Mouse (Mus musculus): ENCODE measurements around the gene Pilrb2. TPM values are rescaled to one million over a fixed set of nuclear protein-coding genes. Genes with fewer than 3 reads are reported as not detected.
"Not testable (repeated sequence)": the region's sequence is repeated elsewhere in the genome, so short reads cannot be mapped to it uniquely, and the experiment has no call there.

The Pilrb2 gene
- total RNA-seq (2017): 0.05 and 1.7 TPM in 2 replicates

DNA sequence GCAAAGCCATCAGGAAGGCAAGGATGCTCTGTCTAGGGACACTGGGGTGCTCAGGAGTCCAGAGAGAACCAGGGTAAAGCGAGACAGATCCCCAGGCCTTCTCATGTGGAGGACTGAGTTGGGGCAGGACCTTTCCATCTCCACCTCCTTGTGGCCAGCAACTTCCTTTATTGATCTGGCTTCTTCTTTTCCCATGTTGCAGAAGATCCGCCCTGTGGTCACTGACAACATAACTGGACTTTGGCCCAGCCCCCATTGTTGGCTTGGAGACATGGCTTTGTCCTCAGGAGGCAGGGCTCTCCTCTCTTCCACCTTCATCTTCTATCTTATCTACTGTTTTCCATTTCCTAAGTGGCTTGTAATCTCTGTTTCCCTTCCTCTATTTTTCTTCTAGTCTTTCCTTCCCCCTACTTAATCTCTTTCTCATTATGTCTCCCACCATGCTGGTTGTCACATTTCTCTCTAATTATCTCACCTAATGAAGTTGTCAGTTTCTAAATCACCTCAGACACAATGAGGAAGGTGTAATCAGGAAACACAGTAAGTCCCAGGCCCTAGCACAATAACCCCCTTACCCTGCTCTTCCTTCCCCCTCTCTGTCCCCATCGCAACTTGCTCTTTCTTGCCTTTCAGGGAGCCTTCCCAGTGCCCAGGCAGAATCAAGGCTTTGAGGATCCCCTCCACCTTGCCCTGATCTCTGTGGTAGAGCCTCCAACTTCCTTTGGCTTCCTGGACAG, at the start of gene Pilrb2:
TSS of gene Pilrb2 (minus strand) at position 172 of the 737 bp plus-strand sequence.
- ATAC-seq (replicated peaks; ENCODE audit: low read depth, poor library complexity, severe bottlenecking): peak; percentile 71

DNA sequence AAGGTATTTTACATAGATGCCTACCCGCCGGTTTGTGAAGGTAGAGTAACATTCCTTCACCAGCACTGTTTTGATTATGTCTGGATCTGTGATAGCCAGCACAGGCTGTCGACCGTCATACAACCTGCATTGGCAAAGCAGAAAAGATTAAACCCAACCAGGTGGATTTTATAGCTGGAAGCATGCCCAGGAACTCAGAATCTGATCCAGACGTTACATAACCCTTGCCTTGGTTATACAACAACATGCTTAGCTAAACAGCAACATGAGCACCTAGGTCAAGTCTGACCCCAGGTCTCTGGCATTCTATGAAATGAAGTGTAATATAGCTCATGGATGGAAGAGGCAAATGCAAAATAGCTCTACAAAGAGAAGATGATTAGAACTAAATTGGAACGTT, 43.9 kb upstream of the Pilrb2 start:
- no peak for ATAC-seq (replicated peaks; ENCODE audit: low read depth, poor library complexity, severe bottlenecking)

DNA sequence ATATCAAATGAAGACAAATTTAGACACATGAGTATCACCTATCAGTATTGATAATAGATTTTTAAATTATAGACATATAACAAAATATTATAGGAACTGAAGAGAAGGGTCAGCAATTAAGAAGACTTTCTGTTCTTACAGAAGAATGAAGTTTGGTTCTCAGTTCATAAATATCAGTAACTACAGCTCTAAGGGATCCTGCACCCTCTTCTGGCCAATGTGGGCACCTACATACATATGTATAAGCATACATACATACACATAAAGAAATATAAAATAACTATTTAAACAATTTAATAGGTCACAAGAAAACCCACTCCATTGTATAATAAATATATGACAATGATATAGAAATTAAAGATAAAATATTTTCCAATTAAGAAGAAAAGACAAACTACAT, 42.9 kb upstream of the Pilrb2 start:
- no peak for ATAC-seq (replicated peaks; ENCODE audit: low read depth, poor library complexity, severe bottlenecking)

DNA sequence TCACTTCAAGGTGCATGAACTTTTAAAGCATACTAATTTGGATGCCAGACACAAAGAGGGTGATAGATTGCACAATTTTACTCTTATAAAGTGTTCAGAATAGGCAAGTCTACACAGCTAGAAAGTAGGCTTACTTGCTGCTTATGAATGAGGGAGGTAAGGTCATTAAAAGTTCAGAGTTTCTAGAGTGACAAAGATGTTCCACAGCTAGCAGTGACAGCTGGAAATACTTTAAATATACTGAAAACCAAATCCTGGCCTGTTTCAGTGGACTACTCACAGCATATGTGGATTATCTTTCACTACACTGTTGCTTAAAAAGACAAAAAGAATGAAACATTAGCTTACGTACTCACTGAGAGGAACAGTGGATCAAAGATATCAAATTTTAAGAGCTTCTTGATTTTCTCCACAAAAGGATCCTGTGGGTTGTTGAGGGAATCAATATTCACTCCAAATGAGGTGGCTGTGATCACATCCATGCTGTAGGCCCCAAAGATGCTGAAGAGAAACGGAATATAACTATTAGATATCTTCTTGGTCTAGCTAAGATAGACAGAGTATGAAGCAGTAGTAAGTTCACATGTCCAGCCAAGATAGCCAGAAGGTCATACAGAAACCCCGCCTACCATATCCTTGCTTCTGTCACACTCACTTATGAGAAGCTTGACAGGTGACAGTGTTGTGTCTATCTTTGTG, 38.1 kb upstream of the Pilrb2 start:
- no peak for ATAC-seq (replicated peaks; ENCODE audit: low read depth, poor library complexity, severe bottlenecking)

DNA sequence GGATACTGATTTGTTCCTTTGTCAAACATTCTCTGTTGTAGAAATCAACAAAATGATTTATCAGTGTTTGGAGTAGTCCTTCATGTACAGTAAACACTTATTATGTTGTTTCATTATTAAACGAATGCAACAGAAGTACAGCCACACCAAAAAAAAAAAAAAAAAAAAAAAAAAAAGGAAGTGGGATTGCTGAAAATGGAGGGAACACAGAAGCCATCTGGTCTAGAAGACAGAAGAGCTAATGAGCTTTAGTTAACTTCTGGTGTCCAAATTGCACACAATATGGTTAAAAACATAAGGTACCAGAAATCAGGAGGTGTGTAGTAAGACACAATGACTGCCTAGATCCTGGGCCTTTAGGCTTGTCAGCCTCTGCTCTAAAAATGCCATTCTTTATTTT, 26.2 kb upstream of the Pilrb2 start:
- ATAC-seq (replicated peaks; ENCODE audit: low read depth, poor library complexity, severe bottlenecking): no peak

DNA sequence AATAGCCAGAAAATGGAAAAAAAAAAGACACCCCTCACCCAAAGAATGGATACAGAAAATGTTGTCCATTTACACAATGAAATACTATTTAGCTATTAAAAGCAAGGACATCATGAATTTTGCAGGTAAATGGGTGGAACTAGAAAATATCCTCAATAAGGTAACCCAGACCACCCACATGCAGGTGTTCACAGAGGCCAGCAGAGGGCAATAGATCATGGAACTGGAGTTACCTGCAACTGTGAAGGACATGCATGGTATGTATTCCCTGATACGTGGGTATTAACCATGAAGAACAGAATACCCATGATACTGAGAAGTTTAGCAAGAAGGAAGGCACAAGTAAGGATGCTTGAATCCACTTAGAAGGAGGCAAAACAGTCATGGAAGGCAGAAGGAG, 21.3 kb upstream of the Pilrb2 start:
- no peak for ATAC-seq (replicated peaks; ENCODE audit: low read depth, poor library complexity, severe bottlenecking)

DNA sequence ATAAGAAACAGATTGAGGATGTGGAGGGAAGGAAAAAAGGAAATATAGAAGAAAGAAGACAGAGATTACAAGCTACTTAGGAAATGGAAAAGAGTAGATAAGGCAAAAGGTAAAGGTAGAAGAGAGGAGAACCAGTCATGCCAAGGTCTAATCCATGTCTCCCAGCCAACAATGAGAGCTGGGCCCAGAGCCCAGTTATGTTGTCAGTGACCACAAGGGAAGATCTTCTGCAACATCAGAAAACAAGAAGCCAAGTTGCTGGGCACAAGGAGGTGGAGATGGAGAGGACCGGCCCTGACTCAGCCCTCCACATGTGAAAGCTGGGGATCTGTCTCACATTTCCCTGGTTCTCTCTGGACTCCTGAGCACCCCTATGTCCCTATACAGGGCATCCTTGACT, 16.1 kb upstream of the Pilrb2 start:
- ATAC-seq (replicated peaks; ENCODE audit: low read depth, poor library complexity, severe bottlenecking): no peak

DNA sequence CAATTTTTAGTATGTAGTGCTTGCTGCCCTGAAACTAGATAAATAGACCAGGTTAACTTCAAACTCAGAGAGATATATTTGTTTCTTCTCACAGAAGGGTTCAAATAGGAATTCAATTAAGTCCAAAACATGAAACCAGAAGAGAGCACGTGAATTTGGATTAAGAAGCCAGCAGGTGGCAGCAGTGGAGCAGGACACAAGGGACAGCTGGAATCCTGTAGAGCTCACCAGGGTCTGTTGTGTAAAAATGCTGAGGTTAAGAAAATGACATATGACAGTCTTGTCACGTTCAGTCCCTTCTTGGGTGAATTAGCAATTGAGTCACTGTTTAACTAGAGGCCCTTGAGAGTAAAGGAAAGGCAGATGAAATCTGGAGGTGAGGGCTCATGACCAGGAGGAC, 14.3 kb upstream of the Pilrb2 start:
- ATAC-seq (replicated peaks; ENCODE audit: low read depth, poor library complexity, severe bottlenecking): peak; percentile 74

DNA sequence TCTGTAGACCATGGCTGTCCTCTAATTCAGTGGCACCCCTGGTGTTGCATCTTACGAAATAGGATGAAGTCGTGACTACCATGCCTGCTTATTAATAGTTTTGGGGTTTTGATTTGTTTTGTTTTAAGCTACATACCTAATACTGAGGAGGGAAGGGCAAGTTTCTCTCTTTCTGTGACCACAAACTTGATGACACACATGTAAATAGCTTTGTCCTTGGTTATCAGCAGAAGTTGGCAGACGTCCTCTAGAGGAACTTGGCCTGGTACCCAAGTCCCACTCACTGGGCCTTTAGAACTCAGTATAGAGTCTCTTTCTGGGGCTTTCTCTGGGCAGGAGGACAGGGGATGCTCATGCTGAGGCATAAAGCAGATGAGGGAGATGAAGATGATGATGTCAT, 11.7 kb upstream of the Pilrb2 start:
- 0 out of 2 replicates have a peak, but pooled peaks have one; percentile 29 for ATAC-seq (replicated peaks; ENCODE audit: low read depth, poor library complexity, severe bottlenecking)

DNA sequence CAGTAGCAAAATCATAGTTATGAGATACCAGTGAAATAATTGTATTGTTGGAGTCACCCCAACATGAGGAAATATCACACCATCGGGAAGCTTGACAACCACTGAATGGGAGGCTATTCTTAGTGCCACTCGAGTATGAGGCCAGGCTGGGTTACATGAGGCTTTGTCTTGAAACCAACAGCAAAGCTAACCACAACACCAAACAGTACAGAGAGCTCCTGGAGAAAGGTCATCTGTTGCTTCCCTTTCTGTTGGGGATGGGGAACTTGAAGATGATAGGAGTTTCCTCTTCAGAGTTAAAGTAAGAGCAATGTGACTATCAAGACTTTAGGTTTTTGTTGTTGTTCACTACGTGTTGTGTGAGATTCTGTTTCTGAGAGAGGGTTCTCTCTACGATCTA, 11.3 kb upstream of the Pilrb2 start:
- ATAC-seq (replicated peaks; ENCODE audit: low read depth, poor library complexity, severe bottlenecking): peak; percentile 81

DNA sequence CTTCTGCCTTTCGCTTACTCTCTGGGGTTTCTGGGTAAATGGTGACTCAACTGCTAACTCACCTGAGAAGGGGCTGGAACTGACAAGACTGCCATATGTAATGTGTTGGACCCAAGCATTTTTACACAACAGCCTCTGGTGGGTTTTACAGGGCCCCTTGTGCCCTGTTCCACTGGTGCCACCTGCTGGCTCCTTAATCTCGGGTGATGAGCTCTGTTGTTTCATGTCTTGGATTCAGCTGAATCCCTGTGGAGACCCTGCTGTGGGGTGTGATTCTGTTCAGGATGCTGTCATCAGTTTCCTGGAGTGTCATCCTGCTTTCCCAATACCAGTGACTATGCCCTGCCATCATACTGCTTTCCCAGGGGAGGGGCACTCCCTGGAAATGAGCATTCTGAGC, 6.2 kb upstream of the Pilrb2 start:
- ATAC-seq (replicated peaks; ENCODE audit: low read depth, poor library complexity, severe bottlenecking): 0 out of 2 replicates have a peak, but pooled peaks have one; percentile 39

DNA sequence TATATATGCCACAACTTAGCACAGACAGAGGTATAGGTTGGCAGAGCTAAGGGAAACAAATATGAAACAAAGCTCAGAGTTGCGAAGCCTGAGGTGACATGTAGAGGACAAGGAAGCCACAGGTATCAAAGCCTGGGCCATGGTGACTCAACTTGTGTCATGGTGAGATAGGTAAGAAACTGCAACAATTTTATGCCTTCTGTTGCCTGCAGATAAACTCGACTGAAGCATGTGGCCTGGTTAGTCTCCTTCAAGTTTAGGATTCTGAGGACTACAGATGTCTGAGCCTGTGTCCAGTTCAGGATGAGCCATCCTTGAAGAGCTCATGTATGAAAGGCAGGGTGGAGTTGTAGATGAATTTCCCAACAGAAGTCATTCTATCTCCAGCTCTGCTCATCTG, 3.4 kb upstream of the Pilrb2 start:
- ATAC-seq (replicated peaks; ENCODE audit: low read depth, poor library complexity, severe bottlenecking): no peak

DNA sequence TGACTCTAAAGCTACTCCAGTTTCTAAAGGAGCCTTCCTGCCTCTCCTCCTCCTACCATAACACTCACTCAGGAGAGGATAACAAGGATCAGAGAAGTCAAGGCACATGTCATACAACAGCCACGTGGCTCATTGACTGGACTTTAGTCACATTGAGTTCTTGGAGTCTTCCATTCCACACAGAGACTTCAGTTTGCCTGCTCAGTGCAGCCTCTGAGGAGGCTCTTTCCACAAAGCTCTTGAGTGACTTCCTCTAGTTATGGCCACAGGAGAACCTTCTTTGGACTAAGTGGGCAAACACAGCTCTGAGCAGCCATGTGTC, 727 bp upstream of the Pilrb2 start:
- not testable (repeated sequence) for ATAC-seq (replicated peaks; ENCODE audit: low read depth, poor library complexity, severe bottlenecking)

DNA sequence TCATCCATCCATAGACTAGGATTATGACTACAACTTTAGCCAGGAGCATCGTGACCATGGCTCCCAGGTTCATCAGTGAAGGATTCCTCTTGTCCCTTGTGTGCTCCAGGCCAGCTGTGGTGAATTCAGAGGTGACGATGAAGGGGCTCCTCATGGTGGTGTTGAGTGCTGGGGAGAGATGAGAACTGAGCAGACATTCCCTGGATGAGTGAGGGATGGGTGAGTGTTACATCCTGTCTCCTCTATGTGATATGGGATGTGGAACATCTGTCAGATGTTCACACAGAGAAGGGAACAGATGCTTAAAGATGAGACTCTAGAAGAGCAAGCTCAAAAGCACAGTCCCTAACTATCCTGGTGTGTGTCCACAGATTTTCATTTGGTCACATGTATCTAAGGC, 3.0 kb downstream of the Pilrb2 start:
- not testable (repeated sequence) for ATAC-seq (replicated peaks; ENCODE audit: low read depth, poor library complexity, severe bottlenecking)

DNA sequence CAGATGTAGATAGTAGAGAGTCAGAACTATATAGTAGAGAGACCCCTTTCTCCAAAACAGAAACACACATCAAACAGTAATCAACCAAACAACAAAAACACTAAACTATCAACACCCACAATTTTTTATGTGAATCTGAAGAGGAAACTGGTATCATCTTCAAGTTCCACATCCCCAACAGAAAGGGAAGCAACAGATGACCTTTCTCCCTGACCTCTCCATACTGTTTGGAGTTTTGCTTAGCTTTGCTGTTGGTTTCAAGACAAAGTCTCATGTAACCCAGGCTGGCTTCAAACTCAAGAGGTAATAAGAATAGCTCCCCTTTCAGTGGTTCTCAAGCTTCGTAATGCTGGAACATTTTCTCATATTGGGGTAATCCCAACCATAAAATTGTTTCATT, 7.6 kb downstream of the Pilrb2 start:
- ATAC-seq (replicated peaks; ENCODE audit: low read depth, poor library complexity, severe bottlenecking): not testable (repeated sequence)

DNA sequence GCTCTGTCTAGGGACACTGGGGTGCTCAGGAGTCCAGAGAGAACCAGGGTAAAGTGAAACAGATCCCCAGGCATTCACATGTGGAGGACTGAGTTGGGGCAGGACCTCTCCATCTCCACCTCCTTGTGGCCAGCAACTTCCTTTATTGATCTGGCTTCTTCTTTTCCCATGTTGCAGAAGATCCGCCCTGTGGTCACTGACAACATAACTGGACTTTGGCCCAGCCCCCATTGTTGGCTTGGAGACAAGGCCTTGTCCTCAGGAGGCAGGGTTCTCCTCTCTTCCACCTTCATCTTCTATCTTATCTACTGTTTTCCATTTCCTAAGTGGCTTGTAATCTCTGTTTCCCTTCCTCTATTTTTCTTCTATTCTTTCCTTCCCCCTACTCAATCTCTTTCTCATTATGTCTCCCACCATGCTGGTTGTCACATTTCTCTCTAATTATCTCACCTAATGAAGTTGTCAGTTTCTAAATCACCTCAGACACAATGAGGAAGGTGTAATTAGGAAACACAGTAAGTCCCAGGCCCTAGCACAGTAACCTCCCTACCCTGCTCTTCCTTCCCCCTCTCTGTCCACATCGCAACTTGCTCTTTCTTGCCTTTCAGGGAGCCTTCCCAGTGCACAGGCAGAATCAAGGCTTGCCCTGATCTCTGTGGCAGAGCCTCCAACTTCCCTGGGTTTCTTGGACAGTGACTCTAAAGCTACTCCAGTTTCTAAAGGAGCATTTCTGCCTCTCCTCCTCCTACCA, 13.5 kb downstream of the Pilrb2 start, which contains the start of gene Pilrb1:
TSS of gene Pilrb1 (minus strand) at position 147 of the 751 bp plus-strand sequence.
- peak; percentile 64 for ATAC-seq (replicated peaks; ENCODE audit: low read depth, poor library complexity, severe bottlenecking)

DNA sequence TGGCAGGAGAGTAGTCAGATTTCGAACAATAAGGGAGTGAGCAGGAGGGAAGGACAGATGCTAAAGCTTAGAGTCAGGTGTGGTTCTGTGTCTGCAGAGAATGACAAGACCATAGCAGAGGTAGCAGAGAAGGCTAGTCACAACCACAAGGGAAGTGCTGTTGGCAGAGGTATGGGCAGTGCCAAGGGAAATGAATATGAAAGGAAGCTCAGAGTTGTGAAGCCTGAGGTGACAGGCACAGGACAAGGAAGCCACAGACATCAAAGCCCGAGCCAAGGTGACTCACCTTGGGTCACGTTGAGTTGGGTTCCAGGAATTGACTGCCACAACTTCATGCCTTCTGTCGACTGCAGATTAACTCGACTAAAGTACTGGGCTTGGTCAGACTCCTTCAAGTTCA, 14.7 kb downstream of the Pilrb2 start:
- peak; percentile 46 for ATAC-seq (replicated peaks; ENCODE audit: low read depth, poor library complexity, severe bottlenecking)

DNA sequence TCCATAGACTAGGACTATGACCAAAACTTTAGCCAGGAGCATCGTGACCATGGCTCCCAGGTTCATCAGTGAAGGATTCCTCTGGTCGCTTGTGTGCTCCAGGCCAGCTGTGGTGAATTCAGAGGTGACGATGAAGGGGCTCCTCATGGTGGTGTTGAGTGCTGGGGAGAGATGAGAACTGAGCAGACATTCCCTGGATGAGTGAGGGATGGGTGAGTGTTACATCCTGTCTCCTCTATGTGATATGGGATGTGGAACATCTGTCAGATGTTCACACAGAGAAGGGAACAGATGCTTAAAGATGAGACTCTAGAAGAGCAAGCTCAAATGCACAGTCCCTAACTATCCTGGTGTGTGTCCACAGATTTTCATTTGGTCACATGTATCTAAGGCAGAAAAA, 16.7 kb downstream of the Pilrb2 start:
- not testable (repeated sequence) for ATAC-seq (replicated peaks; ENCODE audit: low read depth, poor library complexity, severe bottlenecking)

DNA sequence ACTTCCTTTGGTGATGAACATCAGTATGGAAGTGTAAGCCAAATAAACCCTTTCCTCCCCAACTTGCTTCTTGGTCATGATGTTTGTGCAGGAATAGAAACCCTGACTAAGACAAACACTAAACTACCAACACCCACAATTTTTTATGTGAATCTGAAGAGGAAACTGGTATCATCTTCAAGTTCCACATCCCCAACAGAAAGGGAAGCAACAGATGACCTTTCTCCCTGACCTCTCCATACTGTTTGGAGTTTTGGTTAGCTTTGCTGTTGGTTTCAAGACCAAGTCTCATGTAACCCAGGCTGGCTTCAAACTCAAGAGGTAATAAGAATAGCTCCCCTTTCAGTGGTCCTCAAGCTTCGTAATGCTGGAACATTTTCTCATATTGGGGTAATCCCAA, 21.3 kb downstream of the Pilrb2 start:
- ATAC-seq (replicated peaks; ENCODE audit: low read depth, poor library complexity, severe bottlenecking): not testable (repeated sequence)

DNA sequence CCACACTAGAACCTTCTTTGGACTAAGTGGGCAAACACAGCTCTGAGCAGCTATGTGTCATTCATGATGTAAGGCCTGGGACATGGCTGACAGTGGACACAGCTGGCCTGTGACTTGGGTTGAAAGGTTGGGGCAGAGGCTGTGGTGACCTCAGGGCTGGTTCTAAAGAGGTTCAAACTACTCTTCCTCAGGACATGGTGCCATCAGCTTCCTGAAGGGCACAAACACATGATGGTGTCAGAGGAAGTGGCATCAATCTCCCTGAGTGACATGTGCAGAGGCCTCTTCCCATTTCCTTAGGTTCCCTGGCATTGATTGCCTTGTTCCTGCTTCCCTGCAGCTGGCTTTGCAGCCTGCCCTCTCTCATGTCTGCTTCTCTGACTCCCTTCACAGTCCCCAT, 34.5 kb downstream of the Pilrb2 start:
- not testable (repeated sequence) for ATAC-seq (replicated peaks; ENCODE audit: low read depth, poor library complexity, severe bottlenecking)

DNA sequence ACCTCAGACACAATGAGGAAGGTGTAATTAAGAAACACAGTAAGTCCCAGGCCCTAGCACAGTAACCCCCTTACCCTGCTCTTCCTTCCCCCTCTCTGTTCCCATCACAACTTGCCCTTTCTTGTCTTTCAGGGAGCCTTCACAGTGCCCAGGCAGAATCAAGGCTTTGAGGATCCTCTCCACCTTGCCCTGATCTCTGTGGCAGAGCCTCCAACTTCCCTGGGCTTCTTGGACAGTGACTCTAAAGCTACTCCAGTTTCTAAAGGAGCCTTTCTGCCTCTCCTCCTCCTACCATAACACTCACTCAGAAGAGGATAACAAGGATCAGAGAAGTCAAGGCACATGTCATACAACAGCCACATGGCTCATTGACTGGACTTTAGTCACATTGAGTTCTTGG, 35.0 kb downstream of the Pilrb2 start:
- ATAC-seq (replicated peaks; ENCODE audit: low read depth, poor library complexity, severe bottlenecking): no peak
